Mouse (Mus musculus) testis, postnatal 10 days (tissue): ENCODE measurements at regions not wholly inside any gene's neighbourhood (a gene's known extent, or its start where the extent isn't known, plus 50 kb on each side); places are given as distances from the start of the nearest gene placed in this dataset.

Experiments
- DNase-seq: peaks from one replicate; pipeline ENCODE4 v3.0.0; 2021; ENCODE audit warnings: low spot score

- no peak for DNase-seq
Measured at GRCm38 (mm10) chr5:52309317-52310060, 54.1 kb upstream of the Sod3 start.

- DNase-seq = no peak
Measured at GRCm38 (mm10) chr5:52296303-52296702, 67.3 kb upstream of the Sod3 start.

- no peak for DNase-seq
Measured at GRCm38 (mm10) chr5:52294466-52294865, 69.1 kb upstream of the Sod3 start.

GRCm38 (mm10) chr5:52288319-52288718 is 75.3 kb upstream of the Sod3 start:
- DNase-seq = no peak

- no peak for DNase-seq
Measured at GRCm38 (mm10) chr5:52280871-52281270, 82.7 kb upstream of the Sod3 start.

GRCm38 (mm10) chr5:52278111-52278510 is 85.5 kb upstream of the Sod3 start:
- DNase-seq = no peak

GRCm38 (mm10) chr5:52263214-52263613 is 72.9 kb upstream of the Dhx15 start:
- no peak for DNase-seq

GRCm38 (mm10) chr5:52258075-52258474 is 67.8 kb upstream of the Dhx15 start:
- DNase-seq = no peak

GRCm38 (mm10) chr5:52254602-52255071 is 64.3 kb upstream of the Dhx15 start:
- peak; percentile 49 for DNase-seq

- no peak for DNase-seq
Measured at GRCm38 (mm10) chr5:52249804-52250203, 59.5 kb upstream of the Dhx15 start.

GRCm38 (mm10) chr5:52243931-52244330 is 53.6 kb upstream of the Dhx15 start:
- DNase-seq = no peak

GRCm38 (mm10) chr5:52242414-52242813 is 52.1 kb upstream of the Dhx15 start:
- DNase-seq = no peak

GRCm38 (mm10) chr5:52240540-52240939 is 50.2 kb upstream of the Dhx15 start:
- peak; percentile 59 for DNase-seq
